Mouse (Mus musculus): ENCODE measurements around the gene Olfr1243.
A peak's percentile ranks its signal among the peaks of the same experiment; 100 is the strongest.
"Not testable (repeated sequence)": the region's sequence is repeated elsewhere in the genome, so short reads cannot be mapped to it uniquely, and the experiment has no call there.

The Olfr1243 gene

DNA sequence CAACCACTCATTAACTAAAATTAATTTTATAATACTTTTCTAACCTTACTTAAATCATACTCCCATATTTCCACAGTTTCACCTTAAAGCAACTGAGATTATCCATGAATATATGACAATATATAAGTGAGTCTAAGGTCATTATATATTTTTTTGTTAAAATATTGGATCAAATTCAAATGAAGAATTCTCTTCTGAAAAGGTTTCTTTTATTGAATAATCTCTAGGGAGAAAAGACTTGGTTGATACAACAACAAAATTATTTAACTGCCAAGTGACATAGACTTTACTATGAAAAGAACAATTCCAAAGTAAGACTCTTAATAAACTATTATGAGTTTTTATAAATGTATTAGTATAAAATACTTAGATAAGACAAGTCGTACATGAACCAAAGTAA lies at the start of gene Olfr1243:
Gene Olfr1243 (minus strand): TSS at position 101 of the 400 bp plus-strand sequence.
- no peak for DNase-seq (ENCODE audit: low spot score)

DNA sequence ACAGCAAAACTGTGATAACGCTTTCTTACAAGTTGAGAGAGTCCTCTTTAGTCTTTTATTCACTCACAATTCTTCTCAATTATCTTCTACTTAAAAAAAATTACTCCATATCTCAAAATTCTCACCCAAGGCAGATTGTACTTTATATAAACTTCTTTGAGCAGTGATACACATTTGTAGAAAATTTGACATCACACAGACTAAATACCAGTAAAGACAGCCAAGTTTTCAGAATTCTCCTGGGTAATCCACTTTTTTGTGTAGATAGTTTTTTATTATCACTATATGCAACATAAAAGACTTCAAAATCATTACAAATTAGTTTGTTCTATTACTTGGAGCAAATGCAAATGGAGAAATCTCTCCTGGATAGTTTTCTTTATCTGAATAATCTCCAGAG lies 47.1 kb upstream of the Olfr1243 start, which contains the start of gene Olfr1245:
Gene Olfr1245 (minus strand): TSS at position 101 of the 400 bp plus-strand sequence.
- no peak for DNase-seq (ENCODE audit: low spot score)

GRCm38 (mm10) chr2:89562706-89563105 lies 31.4 kb upstream of the Olfr1243 start:
- not testable (repeated sequence) for DNase-seq (ENCODE audit: low spot score)

DNA sequence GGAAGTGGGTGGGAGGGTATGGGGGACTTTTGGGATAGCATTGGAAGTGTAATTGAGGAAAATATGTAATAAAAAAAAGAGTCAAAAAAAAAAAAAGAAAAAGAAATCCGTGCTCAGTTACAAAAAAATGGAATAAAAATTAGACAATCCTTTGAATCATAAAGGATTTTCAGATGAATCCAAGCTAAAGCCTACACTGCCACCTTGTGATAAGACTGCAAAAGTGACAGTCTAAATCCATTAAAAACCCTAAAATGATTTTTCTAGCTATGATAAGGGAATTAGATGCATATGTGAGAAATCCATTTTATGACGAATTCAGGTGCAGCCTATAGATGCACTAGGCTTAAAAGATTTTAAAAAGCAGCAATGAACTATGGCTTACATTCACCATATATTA lies 13.2 kb upstream of the Olfr1243 start:
- peak; percentile 14 for DNase-seq (ENCODE audit: low spot score)

GRCm38 (mm10) chr2:89539923-89540322 lies 8.6 kb upstream of the Olfr1243 start:
- DNase-seq (ENCODE audit: low spot score): no peak

DNA sequence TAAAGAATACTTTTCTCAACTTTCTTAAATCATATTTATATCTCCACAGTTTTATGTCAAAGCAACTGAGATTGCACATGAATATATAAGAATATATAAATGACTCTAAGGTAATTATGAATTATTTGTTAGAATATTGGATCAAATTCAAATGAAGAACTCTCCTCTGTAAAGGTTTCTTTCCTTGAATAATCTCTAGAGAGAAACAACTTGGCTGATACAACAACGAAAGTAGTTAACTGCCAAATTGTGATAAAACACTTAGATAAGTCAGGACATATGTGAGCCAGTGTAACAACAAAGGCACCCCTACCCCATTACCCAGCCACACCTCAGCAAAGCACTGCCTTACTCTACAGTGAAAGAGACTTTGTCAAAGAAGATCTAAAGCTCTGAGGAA lies 33.1 kb downstream of the Olfr1243 start, which contains the start of gene Olfr1242:
Gene Olfr1242 (minus strand): TSS at position 101 of the 400 bp plus-strand sequence.
- DNase-seq (ENCODE audit: low spot score): no peak

DNA sequence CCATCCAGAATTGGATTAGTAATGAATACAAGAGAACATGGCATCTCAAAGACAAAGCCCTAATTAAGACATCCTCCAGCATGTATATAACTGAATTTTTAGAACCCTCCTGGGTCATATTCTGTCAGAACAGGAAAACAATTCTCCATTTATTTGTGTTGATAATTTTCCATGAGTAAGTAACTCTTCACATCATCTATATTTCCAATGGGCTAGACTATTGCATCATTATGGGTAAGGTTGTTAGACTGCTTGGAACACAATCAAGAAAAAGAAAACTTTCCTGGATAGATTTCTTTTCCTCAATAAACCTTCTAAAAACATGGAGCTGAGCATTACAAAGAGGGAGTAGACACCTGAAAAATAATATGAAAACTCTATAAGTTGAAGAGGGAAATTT lies 44.3 kb downstream of the Olfr1243 start, which contains the start of gene Olfr1241:
Gene Olfr1241 (minus strand): TSS at position 101 of the 400 bp plus-strand sequence.
- DNase-seq (ENCODE audit: low spot score): no peak

Measured in embryo, embryonic 10 days (tissue).